Mouse (Mus musculus) stomach, embryonic 14.5 days (tissue): ENCODE measurements around the gene Rab11a. TPM values are rescaled to one million over a fixed set of nuclear protein-coding genes. Genes with fewer than 3 reads are reported as not detected.

ENCODE experiments used
- ATAC-seq: fragments of 200-750 bp; cut with Nextera tagmentation; 2 replicates; pipeline ENCODE4 v1.8.0; 2017; ENCODE audit warnings: low read depth, moderate TSS enrichment; ENCODE audit not compliant: insufficient number of reproducible peaks, insufficient read depth, low FRiP score
- H3K27ac ChIP-seq: fragments of 300-500 bp; sonication (generic); 2 replicates; pipeline ENCODE4 v1.5.1; 2014; ENCODE audit warnings: mild to moderate bottlenecking, low read length, moderate library complexity, mixed read lengths
- H3K27me3 ChIP-seq: fragments of 300-500 bp; sonication (generic); 2 replicates; pipeline ENCODE4 v1.6.1; 2014; ENCODE audit warnings: low read length, control low read depth, mixed read lengths; ENCODE audit not compliant: control insufficient read depth, insufficient read depth
- H3K36me3 ChIP-seq: fragments of 300-500 bp; sonication (generic); 2 replicates; pipeline ENCODE4 v1.6.1; 2014; ENCODE audit warnings: mild to moderate bottlenecking, control low read depth, low read length, moderate library complexity, mixed read lengths; ENCODE audit not compliant: control insufficient read depth, insufficient read depth
- H3K4me1 ChIP-seq: fragments of 300-500 bp; sonication (generic); 2 replicates; pipeline ENCODE4 v1.6.1; 2014; ENCODE audit warnings: low read length, control low read depth, mixed read lengths; ENCODE audit not compliant: control insufficient read depth, insufficient read depth
- H3K4me2 ChIP-seq: fragments of 300-500 bp; sonication (generic); replicated peaks from 2 replicates; pipeline ENCODE4 v1.6.1; 2014; ENCODE audit warnings: low read depth, low read length, control low read depth
- H3K4me3 ChIP-seq: fragments of 300-500 bp; sonication (generic); 2 replicates; pipeline ENCODE4 v1.5.1; 2014; ENCODE audit warnings: low read depth, low read length, control low read depth
- H3K9ac ChIP-seq: fragments of 300-500 bp; sonication (generic); replicated peaks from 2 replicates; pipeline ENCODE4 v1.6.1; 2014; ENCODE audit warnings: low read depth, mild to moderate bottlenecking, control low read depth, low read length, moderate library complexity, mixed read lengths
- H3K9me3 ChIP-seq: fragments of 300-500 bp; sonication (generic); 2 replicates; pipeline ENCODE4 v1.6.1; 2016; ENCODE audit warnings: low read depth, low read length, control low read depth; ENCODE audit not compliant: control insufficient read depth
- WGBS: fragments of 180-500 bp; shearing (Covaris S2); extraction: QIAGEN DNeasy Blood & Tissue Kit; methylation state at CpG from one replicate; pipeline ENCODE4 v1.1.7; 2014; 5-methylcytosine and 5-hydroxymethylcytosine counted together
- microRNA-seq: library from miRNA; unstranded; fragments of <30 nt; microRNA quantifications from one replicate; pipeline ENCODE4, GENCODE M21; 2016
- polyA plus RNA-seq: library from polyadenylated mRNA; unstranded; fragments of >200 nt; fragmentation: Nextera tagmentation; extraction: Ambion mirVana; gene quantifications from 2 replicates; pipeline ENCODE4 v1.2.1, GENCODE M21; 2014

The Rab11a gene
- polyA plus RNA-seq, 1 experiment from 2014 or later, result 414 TPM

DNA sequence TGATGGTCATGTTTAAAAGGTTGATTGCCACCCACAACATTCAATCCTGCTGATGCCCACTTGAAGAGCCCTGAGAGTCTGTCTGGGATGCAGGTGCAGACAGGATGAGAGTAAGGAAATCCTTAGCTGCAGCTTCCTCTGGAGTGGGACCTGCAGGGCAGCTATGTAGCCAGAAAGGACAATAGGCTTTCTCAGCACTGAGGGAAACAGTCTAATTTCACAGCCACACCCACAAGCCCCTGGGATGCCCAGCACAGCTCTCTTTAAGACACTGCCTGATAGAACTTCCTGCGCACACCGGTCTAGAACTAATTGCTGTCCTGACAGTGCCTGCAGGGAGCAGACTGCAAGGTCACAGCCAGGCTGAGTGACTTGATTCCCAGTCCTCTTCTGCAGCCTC lies 69.6 kb downstream of the Rab11a start:
- ATAC-seq, result no peak
- Histone ChIP-seq H3K4me1 (no peaks in the 10 kb centered on the region), H3K36me3 (no peaks in the 10 kb centered on the region), H3K27ac (no peak overlapping the region), H3K9ac (no peak overlapping the region), H3K4me2 (no peak overlapping the region), H3K9me3 (no peaks in the 10 kb centered on the region), H3K27me3 (no peaks in the 10 kb centered on the region), H3K4me3 (no peak overlapping the region)
- 43% methylated on average over 2 of the region's 2 CpGs for WGBS

DNA sequence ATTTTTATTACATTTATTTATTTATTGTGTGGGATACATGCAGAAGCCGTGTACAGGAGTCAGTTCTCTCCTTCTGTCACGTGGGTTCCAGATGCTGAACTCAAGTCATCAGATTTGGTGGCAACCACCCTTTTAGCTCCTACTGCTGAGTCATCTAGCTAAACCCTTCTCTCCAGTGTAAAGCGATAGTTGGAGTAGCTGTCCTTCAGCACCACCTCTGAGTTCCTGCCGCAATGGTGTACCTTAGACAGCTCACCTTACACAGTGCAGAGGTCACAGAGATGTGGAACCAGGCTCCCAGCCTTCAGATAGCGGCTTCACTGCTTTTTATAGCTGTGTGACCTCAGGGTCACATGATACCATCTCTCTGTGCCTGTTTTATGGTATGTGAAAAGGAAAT lies 70.0 kb downstream of the Rab11a start:
- Histone ChIP-seq H3K4me1 (no peaks in the 10 kb centered on the region), H3K9ac (no peak overlapping the region), H3K9me3 (no peaks in the 10 kb centered on the region), H3K4me2 (no peak overlapping the region), H3K27me3 (no peaks in the 10 kb centered on the region), H3K36me3 (no peaks in the 10 kb centered on the region), H3K27ac (no peak overlapping the region), H3K4me3 (no peak overlapping the region)
- WGBS, result 6% methylated on average over 5 of the region's 5 CpGs
- no peak for ATAC-seq

DNA sequence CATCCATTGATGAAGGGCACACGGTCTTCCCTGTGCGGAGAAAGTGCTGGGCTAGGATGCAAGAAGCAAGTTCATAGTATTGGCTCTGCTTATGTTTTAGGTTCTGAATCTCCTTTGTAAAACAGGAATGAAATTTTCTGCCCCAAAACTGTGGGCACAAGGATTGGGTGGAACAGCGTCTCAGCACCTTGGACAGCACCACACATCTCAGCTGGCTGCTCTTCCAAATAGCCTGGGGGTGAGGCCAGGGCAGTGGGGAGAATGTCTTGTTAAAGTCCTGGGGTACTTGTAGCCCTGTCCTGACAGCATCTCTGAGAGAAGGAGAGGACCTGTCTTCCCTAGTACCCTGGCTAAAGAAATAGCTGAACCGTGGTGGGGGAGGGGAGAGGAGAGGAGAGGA lies 71.0 kb downstream of the Rab11a start:
- Histone ChIP-seq H3K27me3 (no peaks in the 10 kb centered on the region), H3K9ac (no peak overlapping the region), H3K9me3 (no peaks in the 10 kb centered on the region), H3K4me2 (no peak overlapping the region), H3K4me3 (no peak overlapping the region), H3K4me1 (no peaks in the 10 kb centered on the region), H3K36me3 (no peaks in the 10 kb centered on the region), H3K27ac (no peak overlapping the region)
- 29% methylated on average over 4 of the region's 4 CpGs for WGBS
- ATAC-seq, result no peak

Small RNA genes lying within 50 kb of the gene (microRNA-seq; reads per million reads assigned to microRNA genes)
- not detected for gene Gm47308

Other genes with a start within 250 kb of the Rab11a start
- 10.4 and 11.8 TPM in 2 replicates for gene Dennd4a, start 73.6 kb upstream of the Rab11a start, polyA plus RNA-seq
- gene Slc24a1, start 213.8 kb upstream of the Rab11a start, polyA plus RNA-seq, result not detected in 2 replicates
- gene Ints14, start 223.1 kb upstream of the Rab11a start, polyA plus RNA-seq, result 53.2 and 56.2 TPM in 2 replicates